Mouse (Mus musculus): ENCODE data around the gene Treml1. TPM values are rescaled to one million over a fixed set of nuclear protein-coding genes. Genes with fewer than 3 reads are reported as not detected.
A peak's percentile ranks its signal among the peaks of the same experiment; 100 is the strongest.

The Treml1 gene
- polyA plus RNA-seq, 1 experiment from 2014 or later = 3.3 TPM

DNA sequence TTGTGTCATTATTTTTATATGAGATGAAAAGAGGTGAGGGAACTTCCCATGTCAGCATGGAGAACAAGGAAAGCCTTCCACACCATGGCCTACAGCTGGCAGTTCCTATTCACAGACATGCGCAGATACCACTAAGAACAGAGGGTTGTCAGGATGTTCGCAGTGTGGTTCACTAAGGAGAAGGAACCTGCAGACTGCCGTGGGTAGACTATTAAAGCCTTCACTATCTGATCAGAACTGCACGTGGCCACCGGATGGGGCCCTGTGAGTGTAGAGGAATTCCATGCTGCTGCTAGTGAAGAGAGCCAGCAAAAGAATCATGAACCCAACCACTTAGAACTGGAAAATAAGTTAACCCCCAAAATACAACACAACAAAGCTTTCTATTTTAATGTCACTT is 29.7 kb downstream of the Treml1 start:
- Histone ChIP-seq H3K4me2 (no peak overlapping the region), H3K9ac (no peak overlapping the region), H3K27ac (replicated peaks) (no peak overlapping the region), H3K4me1 (no peaks in the 10 kb centered on the region), H3K27me3 (replicated peaks) (no peaks in the 10 kb centered on the region), H3K9me3 (no peaks in the 10 kb centered on the region), H3K4me3 (no peak overlapping the region), H3K36me3 (peaks cover 91% of the 10 kb centered on the region)
- ATAC-seq (ENCODE audit: extremely low read depth, insufficient number of reproducible peaks, low FRiP score, low TSS enrichment) = no peak
- WGBS = 66% methylated on average over 5 of the region's 5 CpGs

- 84% methylated on average over 5 of the region's 5 CpGs for WGBS
- H3K4me1 ChIP-seq = no peaks in the 10 kb centered on the region
Observed at GRCm38 (mm10) chr17:48391446-48391845, 31.7 kb downstream of the Treml1 start.

GRCm38 (mm10) chr17:48392616-48393015 is 32.9 kb downstream of the Treml1 start:
- Histone ChIP-seq H3K27me3 (replicated peaks) (no peaks in the 10 kb centered on the region), H3K4me1 (no peaks in the 10 kb centered on the region), H3K36me3 (peaks cover 100% of the 10 kb centered on the region), H3K27ac (replicated peaks) (no peak overlapping the region), H3K4me3 (no peak overlapping the region), H3K4me2 (no peak overlapping the region), H3K9ac (no peak overlapping the region), H3K9me3 (no peaks in the 10 kb centered on the region)
- 94% methylated on average over 3 of the region's 3 CpGs for WGBS
- no peak for ATAC-seq (ENCODE audit: extremely low read depth, insufficient number of reproducible peaks, low FRiP score, low TSS enrichment)

More at GRCm38 (mm10) chr17:48391446-48391845, 31.7 kb downstream of the Treml1 start:
- no peak overlapping the region for H3K9ac ChIP-seq
- no peak overlapping the region for H3K4me2 ChIP-seq
- H3K27me3 ChIP-seq (replicated peaks) = no peaks in the 10 kb centered on the region
- peaks cover 100% of the 10 kb centered on the region for H3K36me3 ChIP-seq
- H3K27ac ChIP-seq (replicated peaks) = no peak overlapping the region
- H3K9me3 ChIP-seq = no peaks in the 10 kb centered on the region
- H3K4me3 ChIP-seq = no peak overlapping the region
- no peak for ATAC-seq (ENCODE audit: extremely low read depth, insufficient number of reproducible peaks, low FRiP score, low TSS enrichment)

DNA sequence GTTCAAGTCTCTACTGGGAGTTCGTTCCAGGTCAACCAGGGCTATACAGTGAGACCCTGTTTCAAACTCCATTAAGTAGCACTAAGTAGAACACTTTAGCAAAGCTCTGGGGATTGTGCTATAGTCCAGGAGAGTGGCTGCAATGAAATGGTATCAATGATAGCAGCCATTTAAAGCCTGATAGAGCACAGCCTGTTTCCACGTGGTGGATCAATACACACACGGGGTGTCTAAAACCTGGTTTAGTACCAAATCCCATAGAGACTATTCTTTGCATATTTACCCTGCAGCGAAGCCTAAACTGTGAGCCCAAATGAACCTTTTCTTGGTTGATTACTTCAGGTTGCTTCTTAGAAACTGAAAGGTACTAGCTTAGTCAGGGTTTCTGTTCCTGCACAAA is 42.0 kb downstream of the Treml1 start:
- Histone ChIP-seq H3K4me3 (no peak overlapping the region), H3K4me1 (peaks cover 22% of the 10 kb centered on the region), H3K4me2 (no peak overlapping the region), H3K9ac (no peak overlapping the region), H3K9me3 (no peaks in the 10 kb centered on the region), H3K27me3 (replicated peaks) (no peaks in the 10 kb centered on the region), H3K27ac (replicated peaks) (no peak overlapping the region), H3K36me3 (peaks cover 44% of the 10 kb centered on the region)
- WGBS = 85% methylated on average over 4 of the region's 4 CpGs
- no peak for ATAC-seq (ENCODE audit: extremely low read depth, insufficient number of reproducible peaks, low FRiP score, low TSS enrichment)

DNA sequence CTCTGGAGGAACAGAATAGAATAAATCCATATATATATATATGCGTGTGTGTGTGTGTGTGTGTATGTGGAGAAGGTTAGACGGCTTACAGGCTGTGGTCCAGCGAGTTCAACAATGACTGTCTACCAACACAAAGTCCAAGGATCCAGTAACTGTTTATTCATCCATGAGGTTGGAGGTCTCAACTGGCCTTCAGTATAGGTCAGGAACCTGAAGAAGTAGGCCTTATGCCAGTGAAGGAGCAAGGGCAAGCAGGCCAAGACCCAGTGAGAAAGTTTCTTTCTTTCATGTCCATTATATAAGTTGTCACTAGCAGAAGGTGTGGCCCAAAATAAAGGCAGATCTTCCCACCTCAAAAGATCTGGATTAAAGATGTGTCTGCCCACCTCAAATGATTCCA is 43.0 kb downstream of the Treml1 start:
- H3K9ac ChIP-seq = no peak overlapping the region
- H3K4me2 ChIP-seq = no peak overlapping the region
- ATAC-seq (ENCODE audit: extremely low read depth, insufficient number of reproducible peaks, low FRiP score, low TSS enrichment) = no peak
- peaks cover 33% of the 10 kb centered on the region for H3K4me1 ChIP-seq
- no peaks in the 10 kb centered on the region for H3K9me3 ChIP-seq
- WGBS = 93% methylated on average over 3 of the region's 3 CpGs
- H3K4me3 ChIP-seq = no peak overlapping the region
- H3K36me3 ChIP-seq = peaks cover 33% of the 10 kb centered on the region
- H3K27ac ChIP-seq (replicated peaks) = no peak overlapping the region
- no peaks in the 10 kb centered on the region for H3K27me3 ChIP-seq (replicated peaks)

DNA sequence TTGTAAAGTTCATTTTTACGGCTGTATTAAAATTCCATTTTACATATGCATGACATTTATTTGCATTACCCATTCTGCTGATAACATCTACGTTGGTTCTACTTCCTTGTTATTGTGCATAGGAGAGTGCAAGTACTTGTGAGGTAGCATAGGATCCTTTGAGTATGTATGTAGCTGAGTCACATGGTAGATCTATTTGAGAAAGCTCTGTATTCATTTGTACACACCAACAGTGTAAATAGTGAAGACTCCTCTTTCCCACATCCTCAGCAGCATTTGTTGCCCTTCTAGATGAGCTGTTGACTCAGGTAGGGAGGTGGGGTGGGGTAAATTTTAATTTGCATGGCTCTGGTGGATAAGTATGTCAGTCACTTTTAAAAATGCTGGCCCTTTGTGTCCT is 44.1 kb downstream of the Treml1 start:
- ATAC-seq (ENCODE audit: extremely low read depth, insufficient number of reproducible peaks, low FRiP score, low TSS enrichment) = no peak
- WGBS = 85% methylated on average over 2 of the region's 2 CpGs

GRCm38 (mm10) chr17:48404706-48405105 is 45.0 kb downstream of the Treml1 start:
- H3K4me3 ChIP-seq = no peak overlapping the region

More for the DNA sequence above, 44.1 kb downstream of the Treml1 start:
- Histone ChIP-seq H3K4me3 (no peak overlapping the region), H3K27ac (replicated peaks) (no peak overlapping the region), H3K36me3 (peaks cover 22% of the 10 kb centered on the region), H3K9ac (no peak overlapping the region), H3K27me3 (replicated peaks) (no peaks in the 10 kb centered on the region), H3K4me1 (peaks cover 39% of the 10 kb centered on the region), H3K9me3 (no peaks in the 10 kb centered on the region), H3K4me2 (no peak overlapping the region)

DNA sequence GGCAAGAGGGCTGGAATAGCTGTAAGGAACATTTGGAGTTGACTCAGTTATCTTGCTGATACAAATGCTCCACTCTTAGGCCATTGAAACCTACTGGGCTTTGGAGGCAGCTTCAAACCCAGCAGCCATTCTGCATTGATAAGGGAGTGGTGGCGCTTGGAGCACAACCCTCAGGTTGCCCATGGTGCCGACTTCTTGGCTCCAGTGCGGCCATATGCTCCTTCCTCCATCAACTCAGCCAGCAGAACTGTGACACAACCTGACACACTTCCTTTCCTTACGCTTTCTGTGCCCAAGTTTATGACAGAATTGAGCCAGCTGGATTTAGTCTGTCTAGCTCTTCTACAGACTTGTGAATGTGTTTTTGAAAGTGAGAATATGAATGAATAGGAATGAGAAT is 47.4 kb downstream of the Treml1 start:
- 48% methylated on average over 4 of the region's 4 CpGs for WGBS
- Histone ChIP-seq H3K4me3 (peak overlapping the region; percentile 91), H3K9me3 (no peaks in the 10 kb centered on the region), H3K36me3 (peaks cover 11% of the 10 kb centered on the region; the same call in 1 of the 2 replicates), H3K4me2 (peak overlapping the region; percentile 85), H3K27me3 (replicated peaks) (no peaks in the 10 kb centered on the region), H3K9ac (peak overlapping the region; percentile 99; the same call in 1 of the 2 replicates), H3K27ac (replicated peaks) (peak overlapping the region; percentile 100; the same call in 1 of the 2 replicates), H3K4me1 (peaks cover 46% of the 10 kb centered on the region)
- ATAC-seq (ENCODE audit: extremely low read depth, insufficient number of reproducible peaks, low FRiP score, low TSS enrichment) = no peak

More at GRCm38 (mm10) chr17:48404706-48405105, 45.0 kb downstream of the Treml1 start:
- WGBS = 52% methylated on average over 1 of the region's 1 CpGs
- ATAC-seq (ENCODE audit: extremely low read depth, insufficient number of reproducible peaks, low FRiP score, low TSS enrichment) = no peak
- H3K4me2 ChIP-seq = no peak overlapping the region
- H3K27me3 ChIP-seq (replicated peaks) = no peaks in the 10 kb centered on the region
- no peak overlapping the region for H3K27ac ChIP-seq (replicated peaks)
- H3K9me3 ChIP-seq = no peaks in the 10 kb centered on the region
- H3K9ac ChIP-seq = no peak overlapping the region
- peaks cover 14% of the 10 kb centered on the region for H3K36me3 ChIP-seq
- H3K4me1 ChIP-seq = peaks cover 39% of the 10 kb centered on the region

- H3K9ac ChIP-seq = peak overlapping the region; percentile 99
- peak overlapping the region; percentile 100 for H3K27ac ChIP-seq (replicated peaks)
- WGBS = 7% methylated on average over 8 of the region's 8 CpGs
- H3K27me3 ChIP-seq (replicated peaks) = no peaks in the 10 kb centered on the region
- H3K4me2 ChIP-seq = peak overlapping the region; percentile 85
- H3K4me3 ChIP-seq = peak overlapping the region; percentile 91
- peaks cover 47% of the 10 kb centered on the region for H3K4me1 ChIP-seq
- H3K9me3 ChIP-seq = no peaks in the 10 kb centered on the region
- H3K36me3 ChIP-seq = peaks cover 18% of the 10 kb centered on the region
- no peak for ATAC-seq (ENCODE audit: extremely low read depth, insufficient number of reproducible peaks, low FRiP score, low TSS enrichment)
Observed at GRCm38 (mm10) chr17:48407910-48408525, 48.3 kb downstream of the Treml1 start.

DNA sequence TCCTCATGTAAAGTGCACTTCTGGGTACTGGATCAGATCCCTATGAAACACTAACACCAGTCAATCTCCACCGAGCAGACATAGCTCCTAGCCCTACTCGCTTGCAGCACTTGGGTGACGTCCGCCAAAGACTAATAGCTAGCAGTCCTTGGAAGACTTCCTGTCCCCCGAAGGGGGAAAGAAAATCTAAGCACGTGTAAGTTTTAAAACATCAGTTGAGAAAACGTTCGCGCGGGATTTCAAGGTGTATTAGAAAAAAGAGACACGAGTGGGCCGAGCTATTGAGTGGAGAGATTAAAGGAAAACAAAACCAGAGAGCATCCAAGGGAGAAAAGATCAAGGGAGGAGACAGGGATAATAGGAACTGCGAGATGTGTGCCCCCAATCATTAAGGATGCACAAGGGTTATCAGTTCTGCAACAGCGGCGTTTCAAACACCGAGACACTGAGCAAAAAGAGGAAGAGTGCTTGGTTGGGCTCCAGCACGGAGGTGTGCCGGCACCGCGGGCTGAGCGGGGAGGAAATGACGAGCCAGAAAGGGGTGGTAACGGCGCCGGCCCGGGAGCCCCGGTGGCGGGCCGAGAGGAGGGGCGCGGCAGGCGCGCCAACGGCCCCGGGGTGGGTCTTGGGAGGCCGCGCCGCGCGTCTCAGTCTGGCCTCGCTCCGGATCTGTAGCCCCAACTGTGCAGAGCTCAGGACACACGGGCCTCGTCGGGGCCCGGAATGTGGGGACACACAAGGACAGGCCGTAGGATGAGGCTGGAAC is 49.0 kb downstream of the Treml1 start:
- peak; percentile 12 for ATAC-seq (ENCODE audit: extremely low read depth, insufficient number of reproducible peaks, low FRiP score, low TSS enrichment)

GRCm38 (mm10) chr17:48409380-48410298 is 49.9 kb downstream of the Treml1 start, which contains the start of the genes Nfya and Oard1:
Nfya (minus strand) TSS chr17:48409906.
Oard1 (plus strand) TSS chr17:48410014.
- WGBS = under 1% methylated on average over 82 of the region's 84 CpGs
- Histone ChIP-seq H3K9ac (peak within 1 kb of the TSS; percentile 99), H3K9me3 (no peaks in the 10 kb centered on the region), H3K27me3 (replicated peaks) (no peaks in the 10 kb centered on the region), H3K4me3 (peak within 1 kb of the TSS; percentile 91), H3K4me2 (peak within 1 kb of the TSS; percentile 90), H3K27ac (replicated peaks) (peak within 1 kb of the TSS; percentile 100), H3K36me3 (peaks cover 29% of the 10 kb centered on the region), H3K4me1 (peaks cover 43% of the 10 kb centered on the region)
- ATAC-seq (ENCODE audit: extremely low read depth, insufficient number of reproducible peaks, low FRiP score, low TSS enrichment) = peak; percentile 92

More for the DNA sequence above, 49.0 kb downstream of the Treml1 start:
- peak overlapping the region; percentile 100 for H3K27ac ChIP-seq (replicated peaks)
- H3K4me2 ChIP-seq = peak overlapping the region; percentile 85
- peaks cover 22% of the 10 kb centered on the region for H3K36me3 ChIP-seq
- WGBS = 0% methylated on average over 46 of the region's 47 CpGs
- no peaks in the 10 kb centered on the region for H3K27me3 ChIP-seq (replicated peaks)
- H3K4me1 ChIP-seq = peaks cover 47% of the 10 kb centered on the region
- peak overlapping the region; percentile 99 for H3K9ac ChIP-seq
- H3K9me3 ChIP-seq = no peaks in the 10 kb centered on the region
- peak overlapping the region; percentile 91 for H3K4me3 ChIP-seq

Measured in heart, embryonic 13.5 days (tissue).